Mouse (Mus musculus) adrenal gland, adult 18-20 months (tissue): Measurements from ENCODE around the gene Arf4. TPM values are rescaled to one million over a fixed set of nuclear protein-coding genes. Genes with fewer than 3 reads are reported as not detected.

Experiments used
- microRNA-seq, 2 experiments: library from miRNA; unstranded; fragments of <30 nt; microRNA quantifications; one replicate each; pipeline ENCODE4 v1.2.0; 2021; ENCODE audit warnings: borderline number of aligned reads in 2 of 2
- total RNA-seq, 2 experiments: library from RNA; stranded (reverse); gene quantifications; 1 replicate in 1 of 2; 2 replicates in 1 of 2; pipeline ENCODE4 v1.2.3; 2021

The Arf4 gene
- total RNA-seq, 2 experiments from 2014 or later, result 200 to 211 TPM

Small RNA genes within 50 kb of the gene (microRNA-seq; reads per million reads assigned to microRNA genes)
- 0 reads per million in 2 experiments for gene Mir7672

Other genes starting within 250 kb of the Arf4 start
- 10 to 100 TPM; 81.3 to 88.8 TPM for gene Slmap, start 103.1 kb upstream of the Arf4 start, total RNA-seq
- gene Dennd6a, start 64.2 kb upstream of the Arf4 start, total RNA-seq, result 10 to 100 TPM; 27.5 to 33.1 TPM
- gene Pde12, start 31.8 kb downstream of the Arf4 start, total RNA-seq, result 10 to 100 TPM; 11.9 TPM
- under 1 TPM; 0.03 to 0.17 TPM for gene Dnah12, start 55.2 kb downstream of the Arf4 start, total RNA-seq